Mouse (Mus musculus) T-helper 2 cell (primary cell): ENCODE measurements around the gene C1qtnf6.

Experiments
- in situ Hi-C: fragments of 300-600 bp; cut with MboI, MseI; formaldehyde crosslinking; loops from one replicate; pipeline ENCODE4 v1.15.1; 2025; ENCODE audit warnings: high pct_unique_total_duplicates

Gene C1qtnf6

DNA sequence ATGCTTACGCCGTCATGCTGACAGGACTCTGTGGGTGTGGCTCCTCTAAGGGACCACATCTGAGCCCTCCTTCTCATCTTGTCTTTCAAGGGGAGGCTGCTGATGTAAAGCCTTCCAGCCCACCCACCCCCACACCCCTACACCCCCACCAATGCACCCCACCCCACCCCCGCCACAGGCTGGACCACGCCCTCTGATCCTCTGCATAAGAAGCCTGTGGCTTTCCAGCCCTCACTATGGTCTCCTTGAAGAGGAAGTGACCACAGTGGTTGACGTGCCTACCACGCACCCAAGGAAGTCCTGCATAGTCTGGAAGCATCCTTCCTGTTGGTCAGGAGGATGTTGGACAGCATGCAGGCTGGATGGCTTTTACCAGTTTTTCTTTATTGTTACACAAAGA, 15.5 kb downstream of the C1qtnf6 start:
- in situ Hi-C loops: no loop called here

DNA sequence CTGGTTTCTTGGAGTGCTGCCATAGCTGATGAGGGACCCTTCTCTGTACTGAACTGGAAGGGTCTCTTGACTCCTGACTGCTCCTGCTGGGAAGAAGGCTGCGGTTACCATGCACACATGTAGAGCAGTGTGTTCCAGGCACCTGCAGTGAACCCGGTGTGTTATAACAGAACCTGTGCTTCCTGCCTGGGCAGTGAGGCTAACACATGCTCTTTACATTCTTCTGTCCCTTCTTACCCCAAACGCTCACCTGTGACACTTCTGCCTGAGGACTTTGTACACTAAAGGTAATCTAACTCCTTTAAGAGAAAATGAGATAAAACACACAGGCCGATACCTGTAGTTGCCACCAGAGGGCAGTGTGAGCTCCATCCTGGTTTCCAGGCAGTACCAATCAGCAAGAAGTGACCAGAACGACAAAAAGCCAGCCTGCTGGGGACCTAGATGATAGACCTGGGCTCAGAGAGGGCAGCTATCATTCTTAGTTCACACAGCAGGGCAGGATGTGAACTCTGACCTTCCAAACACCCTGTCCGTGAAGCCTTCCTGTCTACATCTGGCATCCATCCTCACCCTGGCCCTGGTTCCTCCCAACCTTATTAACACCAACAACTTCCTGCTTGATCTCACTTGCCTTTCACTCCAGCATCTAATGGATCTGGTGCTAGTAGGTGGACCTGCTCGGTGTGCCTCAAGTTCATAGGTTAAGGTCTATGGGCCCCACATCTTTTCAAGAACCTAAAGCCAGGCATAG, 16.6 kb downstream of the C1qtnf6 start:
- in situ Hi-C loops: no loop called here

DNA sequence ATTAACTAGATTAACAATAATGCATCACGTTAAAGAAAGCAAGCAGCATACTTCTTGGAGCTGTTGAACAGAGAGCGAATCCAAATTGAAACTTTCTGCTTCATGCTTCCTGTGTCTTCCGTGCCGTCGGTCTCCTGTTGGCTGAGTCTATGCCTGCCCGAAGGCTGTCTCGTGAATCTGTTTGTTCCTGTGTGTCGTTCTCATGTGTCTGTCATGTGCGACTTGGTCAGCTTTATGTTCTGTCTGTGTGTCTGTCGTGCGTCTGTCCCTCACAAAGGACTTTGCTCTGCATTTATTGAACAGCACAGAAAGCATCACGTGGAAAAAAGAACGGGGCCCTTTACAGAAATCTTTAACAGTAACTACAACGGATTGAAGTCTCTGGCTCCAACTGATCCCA, 18.2 kb downstream of the C1qtnf6 start:
- in situ Hi-C loops: no loop called here

DNA sequence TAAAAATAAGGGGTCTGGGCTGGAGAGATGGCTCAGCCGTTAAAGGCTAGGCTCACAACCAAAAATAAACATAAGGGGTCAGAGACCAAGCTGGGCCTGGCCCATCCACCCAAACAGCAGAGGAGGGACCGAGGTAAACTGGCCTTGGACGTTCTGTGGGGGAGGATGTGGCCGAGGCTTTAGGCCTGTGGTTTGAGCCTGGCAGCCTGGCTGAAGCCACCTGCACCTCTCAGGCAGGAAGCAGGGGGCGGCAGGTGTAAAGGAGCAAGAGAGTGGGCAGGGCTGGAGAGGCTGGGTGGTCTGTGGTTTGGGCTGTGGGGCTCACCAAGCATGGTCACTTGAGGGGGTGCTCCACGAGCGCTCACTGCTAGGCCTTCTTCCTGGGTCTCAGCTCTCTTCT, 19.3 kb downstream of the C1qtnf6 start:
- in situ Hi-C loops: no loop called here

DNA sequence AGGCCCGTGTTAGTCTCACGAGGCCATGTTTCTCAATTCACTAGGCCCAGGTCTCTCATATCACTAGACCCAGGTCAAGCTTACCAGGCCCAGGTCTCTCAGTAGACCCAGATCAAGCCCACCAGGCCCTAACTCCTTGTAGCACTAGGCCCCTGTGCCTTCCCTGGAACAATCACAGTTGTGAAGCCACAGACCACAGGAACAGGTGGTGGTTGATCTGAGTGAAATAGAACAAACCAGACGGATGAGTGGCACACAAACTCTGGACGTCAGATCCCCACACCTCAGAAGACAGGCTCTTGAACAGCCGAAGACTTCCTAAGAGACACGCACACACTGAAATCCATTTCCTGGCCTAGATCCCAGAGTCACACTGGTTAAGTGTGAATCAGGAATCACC, 20.5 kb downstream of the C1qtnf6 start:
- in situ Hi-C loops: no loop called here

DNA sequence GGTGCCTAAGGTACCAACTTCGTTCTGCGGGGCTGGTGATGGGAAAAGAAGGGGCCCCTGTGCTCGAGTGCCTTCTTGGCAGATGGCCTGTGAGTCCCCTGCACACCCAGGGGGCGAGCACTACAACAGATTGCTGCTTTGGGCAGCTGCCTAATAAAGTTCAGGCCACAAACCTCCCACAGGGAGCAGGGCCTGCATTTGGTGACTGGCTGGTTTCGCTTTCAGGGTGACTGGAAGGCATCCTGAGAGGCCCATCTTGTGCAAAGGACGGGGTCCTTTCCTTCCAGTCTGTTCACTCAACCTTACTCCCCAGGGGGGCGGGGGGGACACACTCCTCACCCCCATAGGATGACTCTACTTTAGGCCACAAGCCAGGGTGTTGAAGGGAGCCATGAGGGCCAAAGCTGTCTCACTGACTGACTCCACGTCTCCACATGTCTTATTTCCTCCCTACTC, 21.1 kb downstream of the C1qtnf6 start:
- in situ Hi-C loops: no loop called here

DNA sequence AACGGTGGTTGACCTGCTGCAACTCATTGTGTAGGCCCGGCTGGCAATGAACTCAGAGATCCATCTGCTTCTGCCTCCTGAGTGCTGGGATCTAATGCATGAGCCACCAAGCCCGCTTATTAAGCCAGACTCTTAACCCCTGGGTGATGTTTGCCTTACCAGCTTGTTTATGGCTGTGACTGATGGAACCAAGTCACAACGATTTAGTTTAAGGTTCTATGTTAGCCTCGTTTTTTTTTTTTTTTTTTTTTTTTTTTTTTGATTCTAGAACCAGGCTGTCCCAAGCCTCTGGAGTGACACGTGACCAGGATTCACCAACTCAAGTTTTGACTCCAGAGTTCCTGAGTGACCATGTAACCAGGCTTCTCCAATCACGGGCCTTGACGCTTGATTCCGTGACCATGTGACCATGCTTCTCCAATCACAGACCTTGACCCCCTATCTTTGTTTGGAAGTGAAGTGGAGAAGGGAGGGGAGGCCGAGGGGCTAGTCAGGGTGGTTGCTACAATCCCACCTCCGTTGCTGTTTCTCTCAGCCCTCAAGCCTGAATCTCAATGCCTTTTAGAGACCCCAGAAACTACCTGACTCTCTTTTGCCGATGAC, 21.8 kb downstream of the C1qtnf6 start:
- in situ Hi-C loops: no loop called here

DNA sequence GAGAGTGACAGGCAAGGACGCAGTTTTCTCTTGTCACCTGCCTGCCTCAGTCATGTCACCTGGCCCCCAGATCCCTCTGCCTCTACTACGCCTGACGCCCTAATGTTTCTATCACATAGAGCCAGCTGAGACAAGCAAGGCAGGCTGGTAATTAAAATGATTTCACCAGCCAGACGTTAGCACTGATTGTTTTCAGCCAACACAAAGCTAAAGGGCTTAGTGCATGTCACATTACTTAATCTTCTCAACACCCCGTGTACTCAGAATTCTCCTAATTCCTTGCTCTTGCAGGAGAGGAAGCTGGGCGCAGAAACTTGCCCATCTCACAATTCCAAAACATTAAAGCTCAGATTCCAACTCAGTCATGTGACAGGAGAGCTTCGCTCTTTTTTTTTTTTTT, 22.8 kb downstream of the C1qtnf6 start:
- in situ Hi-C loops: no loop called here

DNA sequence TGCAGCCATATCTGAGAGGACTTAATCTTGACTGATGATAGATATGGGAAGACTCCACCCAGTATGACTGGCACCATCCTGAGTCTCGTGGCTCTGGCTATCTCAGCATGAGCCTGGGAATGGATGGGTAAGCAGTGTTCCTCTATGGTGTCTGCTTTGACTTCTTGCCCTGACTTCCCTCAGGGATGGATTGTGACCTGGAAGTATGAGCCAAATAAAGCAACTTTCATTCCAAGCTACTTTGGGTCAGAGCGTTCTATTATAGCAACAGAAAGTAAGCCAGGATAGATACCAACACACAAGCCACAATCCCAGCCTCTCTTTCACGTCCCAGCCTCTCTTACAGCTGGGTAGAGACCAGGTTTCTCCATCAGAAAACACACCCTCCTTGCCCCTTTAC, 25.7 kb downstream of the C1qtnf6 start:
- in situ Hi-C loops: no loop called here

DNA sequence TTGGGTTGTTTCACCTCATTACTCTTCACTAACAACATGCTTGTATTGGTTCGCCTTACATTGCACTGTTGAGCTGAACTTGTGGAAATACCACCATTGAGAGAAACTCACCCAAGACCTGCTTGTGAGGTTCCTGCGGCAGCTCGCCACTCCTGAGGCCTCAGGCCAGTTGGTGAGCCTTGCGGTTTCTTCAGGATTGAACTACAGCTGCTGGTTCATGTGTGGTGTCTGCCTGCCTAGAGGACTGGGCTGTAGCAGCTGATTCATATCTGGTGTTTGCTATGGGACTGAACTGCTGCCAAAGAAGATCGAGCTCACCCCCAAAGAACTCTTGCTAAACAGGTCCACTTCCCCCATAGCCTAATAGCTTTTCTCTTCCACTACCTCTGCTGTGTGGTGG, 26.4 kb downstream of the C1qtnf6 start:
- in situ Hi-C loops: no loop called here

DNA sequence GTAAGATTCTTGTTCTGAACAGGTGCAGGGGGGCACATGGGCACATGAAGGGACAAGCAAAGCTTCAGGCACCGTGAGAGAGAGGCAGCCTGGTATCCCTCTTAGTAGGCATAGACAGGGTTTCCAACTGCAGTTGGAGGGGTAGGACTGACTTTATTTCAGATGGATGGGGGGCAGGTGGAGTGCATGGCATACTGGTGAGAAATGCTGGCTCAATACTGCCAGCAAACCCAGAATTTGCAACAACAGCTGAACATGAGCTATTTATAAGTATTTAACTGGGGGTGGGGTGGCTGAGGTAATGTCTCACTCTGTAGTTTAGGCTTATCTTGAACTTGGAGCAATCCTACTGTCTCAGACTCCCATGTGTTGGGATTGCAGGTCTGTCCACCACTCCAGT, 27.2 kb downstream of the C1qtnf6 start:
- in situ Hi-C loops: no loop called here

DNA sequence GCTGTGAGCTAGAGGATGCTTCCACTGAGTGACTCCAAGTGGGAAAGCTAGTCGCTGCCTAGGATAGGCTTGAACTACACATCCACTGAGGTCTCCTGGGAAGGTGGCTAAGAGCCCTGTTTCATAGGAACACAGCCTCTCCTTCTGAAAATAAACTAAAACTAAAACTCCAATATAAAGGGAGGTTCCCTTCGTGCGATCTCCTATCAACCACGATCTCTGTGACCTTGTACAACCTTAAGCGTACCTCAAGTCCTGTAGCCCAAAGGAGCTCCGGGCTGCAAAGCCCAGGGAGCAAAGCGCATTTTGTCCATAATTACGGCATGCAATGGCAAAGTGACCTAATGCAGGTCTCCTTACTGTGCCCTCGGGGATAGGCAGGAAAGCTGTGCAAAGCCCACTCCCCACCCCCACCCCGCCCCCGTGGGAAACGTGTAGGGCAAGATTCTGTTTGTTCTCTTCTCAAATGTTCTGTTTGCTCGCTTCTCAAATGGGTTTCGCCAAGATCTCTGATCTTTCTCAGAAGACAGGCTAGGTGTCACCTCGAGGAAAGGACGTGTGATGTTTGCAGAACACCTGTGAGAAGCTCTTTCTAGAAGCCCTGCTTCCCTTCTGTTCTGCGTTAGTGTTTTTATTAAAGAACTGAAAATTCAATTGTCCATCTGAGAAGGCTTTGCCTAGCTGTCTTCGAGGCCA, 28.6 kb downstream of the C1qtnf6 start:
- in situ Hi-C loops: no loop called here

DNA sequence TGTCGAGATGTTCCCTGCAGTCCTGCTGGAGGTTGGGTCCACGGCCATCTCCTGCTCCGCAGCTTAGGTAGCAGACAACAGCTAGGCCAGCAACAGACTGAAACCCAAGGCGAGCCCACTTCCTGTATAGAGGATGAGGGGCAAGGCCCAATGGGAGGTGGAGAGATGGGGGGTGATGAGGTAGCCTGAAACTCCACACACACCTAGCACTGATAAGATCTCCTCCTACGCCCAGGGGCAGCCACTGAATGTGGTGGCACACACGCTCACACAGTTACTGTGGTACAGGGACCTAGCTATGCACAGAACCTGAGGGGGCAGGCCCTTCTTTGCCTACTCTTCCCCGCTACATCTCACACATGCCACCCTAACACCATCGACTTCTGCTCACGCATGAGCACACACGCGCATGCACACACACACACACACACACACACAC, 36.2 kb downstream of the C1qtnf6 start, which contains the start of gene Il2rb:
TSS of gene Il2rb (minus strand) at position 304 of the 439 bp plus-strand sequence.
- in situ Hi-C loops: loop anchor here (5.0 kb wide), 1 partner anchor 43 kb away; no protein-coding TSS in a partner anchor

DNA sequence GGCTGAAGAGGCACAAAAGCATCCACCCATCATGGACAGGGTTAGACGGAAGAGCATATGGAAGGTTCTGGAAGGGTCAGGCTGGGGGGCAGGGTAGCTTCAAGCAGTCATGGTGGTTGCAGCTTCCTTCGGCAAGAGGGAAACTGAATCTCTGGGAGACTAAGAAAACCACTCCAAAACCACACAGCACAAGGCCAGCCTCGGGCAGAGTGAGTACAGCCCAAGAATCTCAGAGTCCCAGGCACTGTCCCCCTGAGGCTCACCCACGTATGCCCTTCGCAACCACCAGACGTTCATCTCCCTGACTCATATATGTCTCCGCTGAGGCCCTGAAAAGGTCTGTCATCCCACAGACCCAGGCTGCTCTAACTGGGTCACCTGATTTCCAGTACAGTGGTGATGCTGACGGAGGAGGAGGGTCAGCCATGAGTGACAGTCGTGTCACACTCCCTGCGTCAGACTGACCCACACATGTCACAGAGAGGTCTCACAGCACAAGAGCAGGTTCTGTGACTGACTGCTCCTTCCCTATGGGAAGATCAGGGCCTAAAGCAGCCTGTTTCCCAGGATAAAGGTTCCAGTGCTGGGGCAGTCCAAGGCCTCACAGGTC, 37.7 kb downstream of the C1qtnf6 start:
- in situ Hi-C loops: loop anchor here (5.0 kb wide), 1 partner anchor 41 kb away; no protein-coding TSS in a partner anchor

DNA sequence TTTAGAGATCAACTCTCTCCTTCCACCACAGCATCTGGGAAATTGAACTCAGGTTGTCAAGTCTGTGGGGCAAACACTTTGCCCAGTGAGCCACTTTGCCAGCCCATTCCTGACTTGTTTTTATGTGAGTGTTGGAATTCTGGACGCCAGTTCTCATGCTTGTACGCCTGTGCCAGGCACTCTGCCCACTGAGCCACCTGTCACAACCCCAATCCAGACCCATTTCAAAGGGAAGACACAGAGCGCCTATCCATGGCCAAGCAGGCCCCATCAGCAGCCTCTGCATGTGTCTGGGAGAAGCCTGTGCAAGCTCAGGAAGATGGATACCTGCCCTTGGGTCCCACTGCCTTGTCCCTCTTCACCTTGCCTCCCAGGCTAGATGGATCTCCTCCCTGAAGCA, 39.9 kb downstream of the C1qtnf6 start:
- in situ Hi-C loops: loop anchor here (5.0 kb wide), 1 partner anchor 39 kb away; no protein-coding TSS in a partner anchor

DNA sequence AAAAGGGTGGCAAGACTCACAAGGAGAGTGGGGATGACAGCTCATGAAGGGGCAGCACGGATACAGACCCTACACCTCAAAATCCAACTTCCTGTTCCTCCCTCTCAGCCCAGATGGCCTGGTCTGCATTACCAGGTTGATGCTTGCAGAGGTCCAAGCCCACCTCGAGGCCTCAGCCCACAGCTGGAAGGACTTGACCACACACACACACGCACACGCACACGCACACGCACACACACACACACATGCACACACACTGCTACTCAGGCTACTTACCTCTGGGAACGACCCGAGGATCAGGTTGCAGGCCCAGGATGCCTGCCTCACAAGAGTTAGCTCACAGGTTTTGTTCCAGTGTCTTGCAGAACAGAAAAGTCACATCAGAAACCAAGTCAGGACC, 41.3 kb downstream of the C1qtnf6 start:
- in situ Hi-C loops: loop anchor here (5.0 kb wide), 1 partner anchor 38 kb away; no protein-coding TSS in a partner anchor

DNA sequence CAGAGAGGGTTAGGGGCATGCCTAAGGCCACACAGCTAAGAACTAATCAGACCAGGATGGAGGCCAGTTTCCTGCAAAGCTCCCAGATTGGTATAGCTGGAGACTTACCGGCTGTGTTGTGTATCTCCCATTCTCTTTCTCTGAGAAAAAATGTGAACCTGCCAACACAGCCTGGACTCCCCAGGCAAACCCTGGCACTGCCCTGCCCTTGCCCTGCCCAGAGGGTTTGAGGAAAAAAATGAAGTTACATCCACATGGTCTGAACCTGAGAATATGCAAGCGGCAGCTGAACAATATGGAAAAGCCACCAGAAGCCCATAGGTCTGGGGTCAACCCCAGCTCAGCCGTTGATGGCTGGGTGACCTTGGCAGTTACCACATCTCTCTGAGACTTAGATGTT, 42.0 kb downstream of the C1qtnf6 start:
- in situ Hi-C loops: no loop called here

DNA sequence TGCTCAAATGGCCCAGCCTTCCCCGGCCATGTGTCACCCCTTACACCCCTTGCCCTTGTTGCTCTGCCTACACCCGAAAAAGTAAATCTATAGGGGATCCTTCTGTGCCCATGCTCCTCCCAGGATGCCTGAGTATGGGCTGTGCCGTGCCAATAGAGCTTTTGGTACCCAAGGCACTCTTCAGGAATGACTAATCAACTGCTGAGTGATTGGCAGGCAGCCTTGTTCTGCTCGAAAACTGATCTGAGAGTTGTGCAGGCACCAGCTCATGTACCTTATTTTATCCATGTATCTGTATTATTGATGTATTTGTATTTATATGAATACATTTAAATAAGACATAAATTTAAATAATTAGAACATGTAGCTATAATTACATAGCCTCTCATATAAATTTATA, 44.1 kb downstream of the C1qtnf6 start:
- in situ Hi-C loops: no loop called here

DNA sequence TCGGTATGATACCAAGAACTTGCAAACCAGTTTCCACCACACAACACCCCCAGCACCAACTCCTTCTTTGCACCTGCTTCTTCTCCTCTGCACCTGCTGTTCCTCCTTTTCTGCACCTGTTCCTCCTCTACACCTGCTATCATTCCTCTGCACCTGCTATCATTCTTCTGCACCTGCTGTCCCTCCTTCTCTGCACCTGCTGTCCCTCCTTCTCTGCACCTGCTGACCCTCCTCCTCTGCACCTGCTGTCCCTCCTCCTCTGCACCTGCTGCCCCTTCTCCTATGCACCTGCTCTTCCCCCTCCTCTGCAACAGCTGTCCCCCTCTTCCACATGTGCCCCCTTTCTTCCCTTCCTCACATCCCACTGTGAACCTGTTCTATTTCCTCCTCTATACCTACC, 44.7 kb downstream of the C1qtnf6 start:
- in situ Hi-C loops: no loop called here

DNA sequence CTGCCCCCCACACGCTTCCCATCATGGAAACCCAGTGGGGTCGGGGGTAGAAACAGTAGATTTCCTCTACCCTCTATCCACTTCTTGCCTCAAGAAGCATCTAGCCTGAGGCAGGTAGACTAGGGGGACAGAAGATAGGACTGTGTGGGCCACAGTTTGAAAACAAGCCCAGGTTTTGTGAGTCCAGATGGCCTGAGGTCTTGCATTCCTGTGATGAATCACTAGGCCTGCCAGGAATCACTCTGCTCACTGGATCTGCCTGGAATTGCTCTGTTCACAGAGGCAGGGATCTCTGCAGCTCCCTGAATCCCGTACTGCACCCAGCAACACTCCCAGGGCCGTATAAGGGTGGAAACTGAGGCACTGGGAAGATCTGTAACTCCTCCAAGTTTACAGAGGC, 47.9 kb downstream of the C1qtnf6 start:
- in situ Hi-C loops: no loop called here

DNA sequence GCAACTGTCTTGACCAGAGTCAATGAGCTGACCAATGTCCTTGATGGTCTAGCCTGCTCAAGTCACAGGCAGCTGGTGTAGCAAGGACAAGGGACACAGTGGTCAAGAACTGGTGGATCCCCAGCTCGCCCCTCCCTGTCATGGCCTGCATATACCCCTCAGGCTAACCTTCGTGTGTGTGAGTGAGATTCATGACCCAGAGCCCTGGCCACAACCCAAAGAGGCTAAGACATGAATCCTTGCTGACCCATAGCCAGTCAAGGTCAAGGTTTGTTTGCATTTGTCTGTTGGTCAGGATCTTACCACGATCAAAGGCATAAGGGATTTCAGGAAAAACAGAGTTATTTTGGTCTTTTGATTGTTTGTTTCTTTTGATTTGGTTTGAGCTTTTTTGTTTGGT, 48.7 kb downstream of the C1qtnf6 start:
- in situ Hi-C loops: no loop called here

DNA sequence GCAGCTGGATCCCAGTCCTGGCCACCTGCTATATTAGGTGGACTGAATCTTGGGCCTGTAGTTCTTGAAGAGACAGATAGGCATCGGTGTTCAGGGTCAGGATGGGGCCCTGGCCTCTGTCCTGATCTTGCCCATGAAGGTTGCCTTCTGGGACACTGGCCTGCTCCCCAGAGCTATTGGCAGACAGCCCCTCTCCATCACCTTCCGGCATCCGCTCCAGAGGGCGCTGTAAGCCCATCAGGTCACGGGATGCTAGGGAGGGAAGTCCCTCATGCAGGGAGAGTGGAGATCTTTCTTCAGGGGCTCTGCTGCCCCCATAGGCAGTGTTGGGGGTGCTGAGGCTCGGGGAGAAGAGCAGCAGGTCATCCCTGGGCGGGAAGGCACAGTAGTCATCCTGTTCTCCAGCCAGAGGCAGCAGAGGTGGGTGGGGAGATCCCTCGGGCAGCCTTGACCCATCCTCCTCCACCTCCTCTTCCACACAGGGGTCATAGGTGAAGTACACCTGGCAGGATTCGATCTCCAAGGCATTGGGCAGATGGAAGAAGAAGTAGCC, 49.7 kb downstream of the C1qtnf6 start:
- in situ Hi-C loops: no loop called here
